16 mouse cellular contexts compared by ENCODE assay signal in genomic region chr11:80332709-80333400, GRCm38 (mm10). TPM values are rescaled to one million over a fixed set of nuclear protein-coding genes. Genes with fewer than 3 reads are reported as not detected.
DNase-seq lines count a peak whose midpoint lies in the region; ATAC-seq and TF ChIP-seq lines count a peak whose summit lies in the region.
"Had no signal": no experiment of that assay in that cellular context is flagged by ENCODE, and none has a peak within 500 bp of the region (broad histone marks: within the 10 kb centered on the region; RNA-seq: fewer than 3 reads in every experiment).

No protein-coding gene starts in this region.

- no peak overlapping the region for H3K4me3 ChIP-seq in lung, embryonic 14.5 days (ENCODE audit: low read depth, low read length)
- no peak overlapping the region for H3K4me3 ChIP-seq in limb, embryonic 11.5 days (ENCODE audit: low read depth, low read length)
- H3K4me3 ChIP-seq: embryonic facial prominence, embryonic 13.5 days; heart, embryonic 13.5 days; limb, embryonic 12.5 days had no signal

- peak; percentile 16 for DNase-seq in lung, embryonic 14.5 days
- DNase-seq in lung, postnatal 36 days: no peak
- peak; percentile 21 for DNase-seq in ES-CJ7 (ENCODE audit: low read depth, low spot score)
- DNase-seq in NIH3T3 (ENCODE audit: low read depth): peak; percentile 40
- DNase-seq in limb, embryonic 11.5 days (ENCODE audit: low spot score): peak; percentile 49
- DNase-seq in urinary bladder, postnatal 36 days (ENCODE audit: low spot score in 2 of 2): no peak
- DNase-seq in thymus, postnatal 36 days: no peak
- DNase-seq: adrenal gland, adult 8-10 months; cerebellum, postnatal 10 days; kidney, adult 2 months had no signal

- H3K9ac ChIP-seq in lung, embryonic 14.5 days: no peak overlapping the region
- H3K9ac ChIP-seq in limb, embryonic 11.5 days (ENCODE audit: low read length): no peak overlapping the region
- H3K9ac ChIP-seq: embryonic facial prominence, embryonic 13.5 days; heart, embryonic 13.5 days; limb, embryonic 12.5 days; liver, embryonic 14.5 days had no signal

- no peaks in the 10 kb centered on the region for H3K36me3 ChIP-seq in lung, embryonic 14.5 days (ENCODE audit: insufficient read depth)
- no peaks in the 10 kb centered on the region for H3K36me3 ChIP-seq in limb, embryonic 11.5 days (ENCODE audit: control insufficient read depth, insufficient read depth, low read length)
- H3K36me3 ChIP-seq: embryonic facial prominence, embryonic 13.5 days; heart, embryonic 13.5 days; limb, embryonic 12.5 days had no signal

- no peak overlapping the region for H3K4me2 ChIP-seq in lung, embryonic 14.5 days
- H3K4me2 ChIP-seq in limb, embryonic 11.5 days (ENCODE audit: low read depth, severe bottlenecking): no peak overlapping the region
- H3K4me2 ChIP-seq: embryonic facial prominence, embryonic 13.5 days; heart, embryonic 13.5 days; limb, embryonic 12.5 days had no signal

- ATAC-seq in lung, embryonic 14.5 days (ENCODE audit: insufficient read depth): no peak
- ATAC-seq in limb, embryonic 11.5 days (ENCODE audit: insufficient number of reproducible peaks, low FRiP score, low TSS enrichment, low read depth): no peak
- ATAC-seq: midbrain, embryonic 16.5 days had no signal

- no peaks in the 10 kb centered on the region for H3K27me3 ChIP-seq in lung, embryonic 14.5 days (ENCODE audit: insufficient read depth, low read length)
- no peaks in the 10 kb centered on the region for H3K27me3 ChIP-seq in limb, embryonic 11.5 days (ENCODE audit: control insufficient read depth, insufficient read depth, low read length)

- H3K27ac ChIP-seq in lung, embryonic 14.5 days (ENCODE audit: low read depth): no peak overlapping the region
- H3K27ac ChIP-seq in limb, embryonic 11.5 days (replicated peaks; ENCODE audit: low read depth, low read length): no peak overlapping the region
- H3K27ac ChIP-seq: embryonic facial prominence, embryonic 13.5 days; heart, embryonic 13.5 days; limb, embryonic 12.5 days; liver, embryonic 14.5 days; macrophage had no signal

- WGBS in lung, embryonic 14.5 days: 60% methylated on average over 12 of the region's 12 CpGs
- 47% methylated on average over 12 of the region's 12 CpGs for WGBS in limb, embryonic 11.5 days

- H3K4me1 ChIP-seq in lung, embryonic 14.5 days (ENCODE audit: insufficient read depth): no peaks in the 10 kb centered on the region
- 0 out of 2 replicates have a peak, but pooled peaks cover 3% of the 10 kb centered on the region for H3K4me1 ChIP-seq in limb, embryonic 11.5 days (ENCODE audit: control insufficient read depth, insufficient read depth, low read length)
- H3K4me1 ChIP-seq: embryonic facial prominence, embryonic 13.5 days had no signal

- TF ChIP-seq CTCF in lung, embryonic 14.5 days (IDR thresholded peaks at IDR 0.05; ENCODE audit: low read depth): no peak

- no peaks in the 10 kb centered on the region for H3K9me3 ChIP-seq in lung, embryonic 14.5 days (ENCODE audit: low read depth, low read length)
- H3K9me3 ChIP-seq in limb, embryonic 11.5 days (ENCODE audit: control insufficient read depth, low read length): no peaks in the 10 kb centered on the region
- H3K9me3 ChIP-seq: embryonic facial prominence, embryonic 13.5 days; heart, embryonic 13.5 days; limb, embryonic 12.5 days had no signal

RNA-seq across cellular contexts. Expression of gene Rhbdl3, which starts 32.1 kb away (rescaled TPM):
- 1.5 and 1.7 TPM in 2 replicates for polyA plus RNA-seq in lung, embryonic 14.5 days (2014; fragmentation: Nextera tagmentation; extraction: Ambion mirVana)
- 0.56 and 0.60 TPM in 2 replicates for polyA plus RNA-seq in limb, embryonic 11.5 days (2014; fragmentation: Nextera tagmentation; extraction: Ambion mirVana)

RNA-seq across cellular contexts. Expression of gene 5730455P16Rik, which starts 45.0 kb away (rescaled TPM):
- 20.1 and 21.8 TPM in 2 replicates for polyA plus RNA-seq in lung, embryonic 14.5 days (2014; fragmentation: Nextera tagmentation; extraction: Ambion mirVana)
- 23.2 and 25.9 TPM in 2 replicates for polyA plus RNA-seq in limb, embryonic 11.5 days (2014; fragmentation: Nextera tagmentation; extraction: Ambion mirVana)

RNA-seq across cellular contexts. Expression of gene Zfp207, which starts 50.2 kb away (rescaled TPM):
- polyA plus RNA-seq in lung, embryonic 14.5 days (2014; fragmentation: Nextera tagmentation; extraction: Ambion mirVana): 274 TPM in 2 replicates
- polyA plus RNA-seq in limb, embryonic 11.5 days (2014; fragmentation: Nextera tagmentation; extraction: Ambion mirVana): 343 and 367 TPM in 2 replicates

Comparison
In these comparisons a context has a peak if more than half of its experiments do, and no peak if none do; other contexts are left out.
1. DNase-seq: peak in lung, embryonic 14.5 days (single experiment), ES-CJ7 (single experiment), NIH3T3 (single experiment) and limb, embryonic 11.5 days (single experiment); none in lung, postnatal 36 days (single experiment), urinary bladder, postnatal 36 days (0 of 2) and thymus, postnatal 36 days (0 of 2).